Mouse (Mus musculus) common myeloid progenitor, adult 5-6 weeks (primary cell): ENCODE measurements around the gene Ly6g. TPM values are rescaled to one million over a fixed set of nuclear protein-coding genes. Genes with fewer than 3 reads are reported as not detected.

Source experiments
- total RNA-seq: library from RNA; stranded (forward); fragments of 200-1000, 187-1606 nt; gene quantifications from 2 replicates; pipeline ENCODE4 v1.2.3, GENCODE M21; 2017

Ly6g gene
- total RNA-seq, 1 experiment from 2014 or later, result not detected

Other genes with a start within 250 kb of the Ly6g start
- 0.14 TPM in 1 of 2 replicates, not detected in the other for gene Ly6i, start 171.8 kb upstream of the Ly6g start, total RNA-seq
- gene Ly6a, start 157.2 kb upstream of the Ly6g start, total RNA-seq, result 3.3 TPM in 2 replicates
- gene Ly6c1, start 106.4 kb upstream of the Ly6g start, total RNA-seq, result not detected in 2 replicates
- 54.9 and 81.7 TPM in 2 replicates for gene Ly6c2, start 43.3 kb upstream of the Ly6g start, total RNA-seq
- gene BC025446, start 61.1 kb downstream of the Ly6g start, total RNA-seq, result not detected in 2 replicates
- gene Ly6f, start 113.2 kb downstream of the Ly6g start, total RNA-seq, result not detected in 2 replicates